Mouse (Mus musculus): Measurements from ENCODE around the gene St6gal1. TPM values are rescaled to one million over a fixed set of nuclear protein-coding genes. Genes with fewer than 3 reads are reported as not detected.

St6gal1 gene
- polyA plus RNA-seq, 1 experiment from 2014 or later, result 25.9 TPM

GRCm38 (mm10) chr16:23301762-23302161, 77.2 kb downstream of the St6gal1 start:
- Histone ChIP-seq H3K4me1 (ENCODE audit: insufficient read depth, low read length) (peaks cover 9% of the 10 kb centered on the region), H3K4me3 (ENCODE audit: low read length) (no peak overlapping the region), H3K9ac (replicated peaks; ENCODE audit: low read length) (no peak overlapping the region), H3K9me3 (ENCODE audit: low read length) (0 out of 2 replicates have a peak, but pooled peaks cover under 1% of the 10 kb centered on the region), H3K4me2 (replicated peaks; ENCODE audit: low read depth, low read length) (no peak overlapping the region), H3K27ac (ENCODE audit: low read length) (no peak overlapping the region), H3K27me3 (ENCODE audit: insufficient read depth, low read length) (no peaks in the 10 kb centered on the region), H3K36me3 (ENCODE audit: insufficient read depth, low read length) (no peaks in the 10 kb centered on the region)
- WGBS, result 86% methylated on average over 7 of the region's 7 CpGs
- ATAC-seq (ENCODE audit: low FRiP score, low TSS enrichment), result no peak

- no peak overlapping the region for H3K9ac ChIP-seq (replicated peaks; ENCODE audit: low read length)
- ATAC-seq (ENCODE audit: low FRiP score, low TSS enrichment), result 0 out of 2 replicates have a peak, but pooled peaks have one; percentile 24
- no peaks in the 10 kb centered on the region for H3K9me3 ChIP-seq (ENCODE audit: low read length)
- 59% methylated on average over 10 of the region's 10 CpGs for WGBS
- no peak overlapping the region for H3K4me2 ChIP-seq (replicated peaks; ENCODE audit: low read depth, low read length)
- no peaks in the 10 kb centered on the region for H3K27me3 ChIP-seq (ENCODE audit: insufficient read depth, low read length)
- H3K27ac ChIP-seq (ENCODE audit: low read length), result peak overlapping the region; percentile 20; the same call in 1 of the 2 replicates
- H3K36me3 ChIP-seq (ENCODE audit: insufficient read depth, low read length), result no peaks in the 10 kb centered on the region
- H3K4me3 ChIP-seq (ENCODE audit: low read length), result no peak overlapping the region
- peaks cover 27% of the 10 kb centered on the region for H3K4me1 ChIP-seq (ENCODE audit: insufficient read depth, low read length)
Observed at GRCm38 (mm10) chr16:23305830-23306623, 81.5 kb downstream of the St6gal1 start.

GRCm38 (mm10) chr16:23307142-23307968, 82.8 kb downstream of the St6gal1 start:
- H3K27me3 ChIP-seq (ENCODE audit: insufficient read depth, low read length), result no peaks in the 10 kb centered on the region
- 46% methylated on average over 12 of the region's 12 CpGs for WGBS

GRCm38 (mm10) chr16:23308012-23308554, 83.5 kb downstream of the St6gal1 start:
- Histone ChIP-seq H3K4me2 (replicated peaks; ENCODE audit: low read depth, low read length) (no peak overlapping the region), H3K4me1 (ENCODE audit: insufficient read depth, low read length) (peaks cover 27% of the 10 kb centered on the region), H3K9me3 (ENCODE audit: low read length) (no peaks in the 10 kb centered on the region), H3K4me3 (ENCODE audit: low read length) (no peak overlapping the region), H3K27ac (ENCODE audit: low read length) (no peak overlapping the region), H3K9ac (replicated peaks; ENCODE audit: low read length) (no peak overlapping the region), H3K36me3 (ENCODE audit: insufficient read depth, low read length) (no peaks in the 10 kb centered on the region), H3K27me3 (ENCODE audit: insufficient read depth, low read length) (no peaks in the 10 kb centered on the region)
- ATAC-seq (ENCODE audit: low FRiP score, low TSS enrichment), result no peak
- 63% methylated on average over 4 of the region's 4 CpGs for WGBS

More at GRCm38 (mm10) chr16:23307142-23307968, 82.8 kb downstream of the St6gal1 start:
- ATAC-seq (ENCODE audit: low FRiP score, low TSS enrichment), result peak; percentile 89
- Histone ChIP-seq H3K9me3 (ENCODE audit: low read length) (no peaks in the 10 kb centered on the region), H3K4me1 (ENCODE audit: insufficient read depth, low read length) (peaks cover 27% of the 10 kb centered on the region), H3K36me3 (ENCODE audit: insufficient read depth, low read length) (no peaks in the 10 kb centered on the region), H3K9ac (replicated peaks; ENCODE audit: low read length) (no peak overlapping the region), H3K4me2 (replicated peaks; ENCODE audit: low read depth, low read length) (no peak overlapping the region), H3K27ac (ENCODE audit: low read length) (no peak overlapping the region), H3K4me3 (ENCODE audit: low read length) (no peak overlapping the region)

GRCm38 (mm10) chr16:23309080-23309479, 84.5 kb downstream of the St6gal1 start:
- no peak overlapping the region for H3K4me3 ChIP-seq (ENCODE audit: low read length)
- no peak overlapping the region for H3K4me2 ChIP-seq (replicated peaks; ENCODE audit: low read depth, low read length)
- H3K36me3 ChIP-seq (ENCODE audit: insufficient read depth, low read length), result no peaks in the 10 kb centered on the region
- H3K4me1 ChIP-seq (ENCODE audit: insufficient read depth, low read length), result peaks cover 22% of the 10 kb centered on the region
- 75% methylated on average over 4 of the region's 4 CpGs for WGBS
- ATAC-seq (ENCODE audit: low FRiP score, low TSS enrichment), result no peak
- no peaks in the 10 kb centered on the region for H3K9me3 ChIP-seq (ENCODE audit: low read length)
- H3K27me3 ChIP-seq (ENCODE audit: insufficient read depth, low read length), result no peaks in the 10 kb centered on the region
- H3K27ac ChIP-seq (ENCODE audit: low read length), result no peak overlapping the region
- no peak overlapping the region for H3K9ac ChIP-seq (replicated peaks; ENCODE audit: low read length)

- Histone ChIP-seq H3K4me2 (replicated peaks; ENCODE audit: low read depth, low read length) (no peak overlapping the region), H3K4me1 (ENCODE audit: insufficient read depth, low read length) (peaks cover 16% of the 10 kb centered on the region), H3K9me3 (ENCODE audit: low read length) (no peaks in the 10 kb centered on the region), H3K36me3 (ENCODE audit: insufficient read depth, low read length) (no peaks in the 10 kb centered on the region), H3K27me3 (ENCODE audit: insufficient read depth, low read length) (no peaks in the 10 kb centered on the region), H3K4me3 (ENCODE audit: low read length) (no peak overlapping the region), H3K9ac (replicated peaks; ENCODE audit: low read length) (no peak overlapping the region), H3K27ac (ENCODE audit: low read length) (no peak overlapping the region)
- no peak for ATAC-seq (ENCODE audit: low FRiP score, low TSS enrichment)
- 93% methylated on average over 9 of the region's 9 CpGs for WGBS
Observed at GRCm38 (mm10) chr16:23312604-23313003, 88.1 kb downstream of the St6gal1 start.

- Histone ChIP-seq H3K4me1 (ENCODE audit: insufficient read depth, low read length) (peaks cover 13% of the 10 kb centered on the region; the same call in 1 of the 2 replicates), H3K4me2 (replicated peaks; ENCODE audit: low read depth, low read length) (no peak overlapping the region), H3K36me3 (ENCODE audit: insufficient read depth, low read length) (no peaks in the 10 kb centered on the region), H3K27me3 (ENCODE audit: insufficient read depth, low read length) (no peaks in the 10 kb centered on the region), H3K4me3 (ENCODE audit: low read length) (no peak overlapping the region), H3K9me3 (ENCODE audit: low read length) (no peaks in the 10 kb centered on the region), H3K9ac (replicated peaks; ENCODE audit: low read length) (no peak overlapping the region), H3K27ac (ENCODE audit: low read length) (peak overlapping the region; percentile 41; the same call in 1 of the 2 replicates)
- ATAC-seq (ENCODE audit: low FRiP score, low TSS enrichment), result 0 out of 2 replicates have a peak, but pooled peaks have one; percentile 9
- 33% methylated on average over 7 of the region's 7 CpGs for WGBS
Observed at GRCm38 (mm10) chr16:23314790-23315189, 90.2 kb downstream of the St6gal1 start.

GRCm38 (mm10) chr16:23317411-23318047, 93.0 kb downstream of the St6gal1 start:
- H3K9ac ChIP-seq (replicated peaks; ENCODE audit: low read length), result no peak overlapping the region
- peaks cover 8% of the 10 kb centered on the region; the same call in 1 of the 2 replicates for H3K36me3 ChIP-seq (ENCODE audit: insufficient read depth, low read length)
- H3K4me3 ChIP-seq (ENCODE audit: low read length), result no peak overlapping the region
- H3K27ac ChIP-seq (ENCODE audit: low read length), result peak overlapping the region; percentile 67
- H3K27me3 ChIP-seq (ENCODE audit: insufficient read depth, low read length), result no peaks in the 10 kb centered on the region
- H3K4me2 ChIP-seq (replicated peaks; ENCODE audit: low read depth, low read length), result no peak overlapping the region
- H3K9me3 ChIP-seq (ENCODE audit: low read length), result no peaks in the 10 kb centered on the region
- 43% methylated on average over 7 of the region's 7 CpGs for WGBS
- H3K4me1 ChIP-seq (ENCODE audit: insufficient read depth, low read length), result peaks cover 13% of the 10 kb centered on the region; the same call in 1 of the 2 replicates
- no peak for ATAC-seq (ENCODE audit: low FRiP score, low TSS enrichment)

- Histone ChIP-seq H3K27ac (ENCODE audit: low read length) (no peak overlapping the region), H3K4me1 (ENCODE audit: insufficient read depth, low read length) (peaks cover 10% of the 10 kb centered on the region), H3K4me2 (replicated peaks; ENCODE audit: low read depth, low read length) (no peak overlapping the region), H3K9me3 (ENCODE audit: low read length) (no peaks in the 10 kb centered on the region), H3K36me3 (ENCODE audit: insufficient read depth, low read length) (peaks cover 8% of the 10 kb centered on the region; the same call in 1 of the 2 replicates), H3K9ac (replicated peaks; ENCODE audit: low read length) (no peak overlapping the region), H3K27me3 (ENCODE audit: insufficient read depth, low read length) (no peaks in the 10 kb centered on the region), H3K4me3 (ENCODE audit: low read length) (no peak overlapping the region)
- ATAC-seq (ENCODE audit: low FRiP score, low TSS enrichment), result no peak
- 86% methylated on average over 3 of the region's 3 CpGs for WGBS
Observed at GRCm38 (mm10) chr16:23320025-23320424, 95.5 kb downstream of the St6gal1 start.
